Mouse (Mus musculus) monocyte, adult 59 days (primary cell): ENCODE data around the gene Mbtps1. TPM values are rescaled to one million over a fixed set of nuclear protein-coding genes. Genes with fewer than 3 reads are reported as not detected.

Source experiments
- total RNA-seq, 2 experiments: library from RNA; stranded (reverse); gene quantifications; one replicate each; pipeline ENCODE4 v1.2.4; 2023

Mbtps1 gene
- 10 to 100 TPM; 77.2 to 87.1 TPM for total RNA-seq

DNA sequence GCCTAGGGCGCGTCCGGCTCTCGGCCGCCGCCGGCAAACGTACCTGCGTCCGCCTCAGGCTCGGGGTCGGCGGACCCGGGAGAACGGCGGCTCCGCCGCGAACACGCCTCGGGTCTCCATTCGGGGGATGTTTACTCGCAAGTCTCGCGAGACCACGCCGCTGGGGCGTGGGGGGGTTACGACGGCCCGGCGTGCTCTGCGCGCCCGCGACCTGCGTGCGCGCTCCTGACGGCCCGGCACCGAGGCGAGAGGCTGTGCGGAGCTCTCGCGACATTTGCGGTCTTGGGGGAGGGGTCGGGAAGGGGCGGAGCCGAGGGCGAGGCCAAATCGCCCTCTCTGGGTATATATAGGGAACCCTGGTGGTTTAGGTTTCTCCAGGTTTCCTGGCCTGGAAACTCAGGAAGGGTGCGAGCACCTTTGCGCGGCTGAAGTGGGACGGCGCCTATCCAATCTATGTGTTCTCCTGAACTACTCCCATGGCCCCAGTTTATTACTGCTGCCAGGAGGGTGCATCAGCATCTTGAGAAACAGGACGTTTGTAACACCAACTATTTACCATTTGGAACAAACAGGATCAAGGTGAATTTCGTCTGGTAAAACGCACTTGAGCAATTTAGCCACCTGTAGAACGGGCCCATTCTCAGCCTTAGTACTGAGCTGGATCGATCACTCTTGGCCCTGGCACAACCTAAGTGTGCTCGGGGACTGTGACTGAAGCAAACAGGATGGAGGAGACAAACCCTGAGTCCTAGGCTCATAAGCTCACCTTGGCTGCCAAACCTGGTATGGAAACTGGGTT, at the start of gene Mbtps1:
TSS of gene Mbtps1 (minus strand) at position 133 of the 799 bp plus-strand sequence.

DNA sequence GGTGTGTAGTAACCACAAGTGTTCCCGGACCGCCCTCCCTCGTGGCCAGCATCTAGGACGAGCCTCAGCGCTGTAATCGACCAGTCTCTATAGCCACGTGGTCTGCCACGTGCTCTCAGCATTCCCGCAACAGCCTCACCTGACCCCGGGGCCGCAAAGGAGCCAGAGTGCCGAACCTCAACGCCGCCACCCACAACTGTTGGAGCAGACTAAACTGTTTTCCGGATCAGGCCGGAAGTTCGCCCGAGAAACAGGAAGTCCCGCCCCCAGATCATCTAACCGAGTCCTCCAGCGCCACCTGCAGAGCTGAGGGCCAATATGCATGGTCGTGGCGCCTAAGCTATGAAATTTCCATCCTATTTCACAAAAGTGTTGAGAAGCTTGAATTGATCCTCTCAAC, 46.5 kb upstream of the Mbtps1 start, which contains the start of gene Taf1c:
TSS of gene Taf1c (minus strand) at position 227 of the 400 bp plus-strand sequence.

DNA sequence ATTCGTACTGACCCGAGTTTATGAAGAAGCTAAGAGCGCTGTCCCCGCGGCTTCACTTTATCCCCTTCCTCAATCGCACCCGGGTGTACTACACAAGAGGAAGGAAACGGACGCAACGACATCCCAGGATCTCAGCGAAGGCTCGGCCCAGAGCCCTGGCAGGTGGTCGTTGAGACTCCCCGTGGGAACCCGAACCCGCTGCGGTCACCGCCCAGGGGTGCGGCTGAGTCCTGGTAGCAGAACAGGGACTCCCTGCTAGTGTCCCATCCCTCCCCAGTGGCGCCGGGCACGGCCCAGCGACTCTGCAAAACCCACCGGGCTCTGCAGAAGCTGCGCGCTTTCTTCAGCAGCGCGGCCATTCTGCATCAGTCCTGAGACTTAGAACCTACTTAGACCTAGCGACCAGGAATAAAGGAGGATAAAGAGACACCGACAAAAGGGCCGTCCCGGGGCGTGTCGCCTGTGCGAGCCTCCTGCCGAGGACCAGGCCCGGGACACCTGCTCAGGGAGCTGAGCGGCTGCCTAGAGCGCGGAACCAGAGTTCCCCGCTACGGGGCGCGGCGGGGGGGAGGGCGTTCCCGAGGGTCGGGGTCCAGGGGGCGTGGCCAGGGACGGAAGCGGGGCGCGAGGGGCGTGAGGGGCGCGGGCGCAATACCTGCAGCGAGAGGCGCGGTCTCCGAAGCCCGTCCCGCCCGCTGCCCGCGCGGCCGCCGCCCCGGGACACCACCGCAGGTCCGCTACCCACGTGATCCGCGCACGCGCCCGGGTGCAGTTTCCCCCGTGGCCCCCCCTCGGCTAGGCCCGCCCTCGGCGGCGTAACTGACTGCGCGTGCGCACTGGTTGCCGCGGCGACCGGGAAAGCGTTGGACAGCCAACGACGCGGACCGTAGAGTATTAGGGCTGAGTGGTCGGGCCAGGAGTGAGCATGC, 16.2 kb upstream of the Mbtps1 start, which contains the start of the genes Hsdl1 and Dnaaf1:
TSS of gene Hsdl1 (minus strand) at position 747 of the 929 bp plus-strand sequence.
TSS of gene Dnaaf1 (plus strand) at position 799 of the 929 bp plus-strand sequence.

DNA sequence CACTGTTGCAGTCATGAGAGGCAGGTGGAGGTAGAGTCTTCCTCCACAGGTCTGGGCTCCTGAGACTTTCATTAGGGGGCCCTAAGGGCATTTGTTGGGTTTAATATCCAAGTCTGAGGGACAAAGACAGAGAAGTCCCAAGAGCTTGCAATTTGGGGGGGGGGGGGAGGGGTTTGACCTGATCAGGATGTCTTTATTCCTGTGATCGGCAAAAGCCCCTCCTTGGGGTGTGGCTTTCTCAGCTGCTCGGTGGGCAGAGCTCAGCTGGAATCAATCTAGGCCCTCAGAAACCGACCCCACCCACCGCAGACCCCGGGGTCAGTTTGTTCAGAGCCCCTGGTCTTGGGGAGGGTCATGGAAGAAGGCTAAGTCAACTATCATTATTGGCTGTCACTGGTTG, 56.9 kb downstream of the Mbtps1 start, which contains the start of gene Slc38a8:
TSS of gene Slc38a8 (minus strand) at position 101 of the 400 bp plus-strand sequence.

Other genes starting within 250 kb of the Mbtps1 start
- gene Hsbp1, start 214.2 kb downstream of the Mbtps1 start, total RNA-seq, result 10 to 100 TPM; 78.0 to 89.4 TPM
- gene Mlycd, start 163.9 kb downstream of the Mbtps1 start, total RNA-seq, result 10 to 100 TPM; 12.9 to 13.7 TPM
- 10 to 100 TPM; 60.5 to 66.7 TPM for gene Osgin1, start 124.6 kb downstream of the Mbtps1 start, total RNA-seq
- gene Necab2, start 112.0 kb downstream of the Mbtps1 start, total RNA-seq, result under 1 TPM; 0.81 to 0.88 TPM
- under 1 TPM in 1 of 2 experiments, not detected in 1; 0.18 TPM for gene Slc38a8, start 57.0 kb downstream of the Mbtps1 start, total RNA-seq
- 10 to 100 TPM; 27.1 to 30.9 TPM for gene Hsdl1, start 16.4 kb upstream of the Mbtps1 start, total RNA-seq
- gene Dnaaf1, start 16.5 kb upstream of the Mbtps1 start, total RNA-seq, result not detected
- gene Taf1c, start 46.5 kb upstream of the Mbtps1 start, total RNA-seq, result 10 to 100 TPM; 12.1 to 12.9 TPM
- gene Adad2, start 54.0 kb upstream of the Mbtps1 start, total RNA-seq, result not detected
- not detected for gene Kcng4, start 76.9 kb upstream of the Mbtps1 start, total RNA-seq
- gene Wfdc1, start 107.6 kb upstream of the Mbtps1 start, total RNA-seq, result not detected
- not detected for gene Atp2c2, start 141.3 kb upstream of the Mbtps1 start, total RNA-seq
- 1 to 10 TPM; 3.7 to 4.1 TPM for gene Tldc1, start 219.7 kb upstream of the Mbtps1 start, total RNA-seq